Comparison of ENCODE assay signal across 18 mouse cellular contexts in genomic region chr14:46945903-46946490, GRCm38 (mm10).
DNase-seq lines count a peak whose midpoint lies in the region; ATAC-seq and TF ChIP-seq lines count a peak whose summit lies in the region.
"Had no signal": no experiment of that assay in that cellular context is flagged by ENCODE, and none has a peak within 500 bp of the region (broad histone marks: within the 10 kb centered on the region; RNA-seq: fewer than 3 reads in every experiment).

No protein-coding gene starts in this region.

- intact Hi-C loops in heart, postnatal 25 days (cut with DNase I): no loop called here
- intact Hi-C loops in heart, postnatal 36 days (cut with DNase I): no loop called here

- no peak for ATAC-seq in heart, embryonic 11.5 days (replicated peaks; ENCODE audit: insufficient number of reproducible peaks, low FRiP score, low TSS enrichment)
- no peak for ATAC-seq in heart, postnatal 0 days (ENCODE audit: insufficient read depth, low read depth)
- ATAC-seq in forebrain, embryonic 15.5 days (replicated peaks): peak; percentile 55
- ATAC-seq in limb, embryonic 13.5 days (ENCODE audit: low FRiP score, low read depth): no peak
- ATAC-seq: activated CD4-positive, CD25-positive, alpha-beta regulatory T cell, adult 4 months; intestine, postnatal 0 days had no signal

- no peak for TF ChIP-seq CTCF in heart, postnatal 0 days (IDR thresholded peaks at IDR 0.05; ENCODE audit: low read depth)
- no peak for TF ChIP-seq CTCF in thymus, adult 2 months (IDR thresholded peaks at IDR 0.05; ENCODE audit: borderline replicate concordance, control insufficient read depth, extremely low read depth, insufficient read depth, low read length, poor library complexity)

- no peak overlapping the region for H3K27ac ChIP-seq in heart, embryonic 11.5 days (ENCODE audit: low read depth, low read length)
- H3K27ac ChIP-seq in heart, postnatal 0 days (ENCODE audit: low read depth): peak overlapping the region; percentile 55; the same call in 1 of the 2 replicates
- 0 out of 2 replicates have a peak overlapping the region, but pooled peaks have one; percentile 53 for H3K27ac ChIP-seq in forebrain, embryonic 15.5 days (replicated peaks)
- peak overlapping the region; percentile 15; the same call in 1 of the 2 replicates for H3K27ac ChIP-seq in limb, embryonic 13.5 days
- H3K27ac ChIP-seq in thymus, adult 2 months (ENCODE audit: control insufficient read depth, insufficient read depth, low read length): no peak overlapping the region
- H3K27ac ChIP-seq: hindbrain, embryonic 12.5 days; layer of hippocampus, adult 2 months; liver, embryonic 15.5 days; macrophage had no signal

- no peak overlapping the region for H3K9ac ChIP-seq in heart, embryonic 11.5 days (ENCODE audit: low read depth, low read length)
- no peak overlapping the region for H3K9ac ChIP-seq in heart, postnatal 0 days (replicated peaks; ENCODE audit: low read depth, low read length)
- H3K9ac ChIP-seq in forebrain, embryonic 15.5 days (replicated peaks): no peak overlapping the region
- H3K9ac ChIP-seq in limb, embryonic 13.5 days: no peak overlapping the region
- H3K9ac ChIP-seq: hindbrain, embryonic 12.5 days; liver, embryonic 15.5 days had no signal

- WGBS in heart, embryonic 11.5 days (ENCODE audit: insufficient replicate concordance): 60% methylated on average over 10 of the region's 10 CpGs
- 48% methylated on average over 10 of the region's 10 CpGs for WGBS in heart, postnatal 0 days
- WGBS in forebrain, embryonic 15.5 days: 31% methylated on average over 10 of the region's 10 CpGs
- WGBS in limb, embryonic 13.5 days: 57% methylated on average over 10 of the region's 10 CpGs
- WGBS in thymus, adult 2 months: 97% methylated on average over 10 of the region's 10 CpGs

- no peak for TF ChIP-seq POLR2A in thymus, adult 2 months (IDR thresholded peaks at IDR 0.05; ENCODE audit: control insufficient read depth, extremely low read depth, insufficient read depth, low read length, poor library complexity)

- H3K4me1 ChIP-seq in heart, embryonic 11.5 days (ENCODE audit: control insufficient read depth, insufficient read depth, low read length): peaks cover 59% of the 10 kb centered on the region
- peaks cover 56% of the 10 kb centered on the region for H3K4me1 ChIP-seq in heart, postnatal 0 days (ENCODE audit: control insufficient read depth, insufficient read depth)
- H3K4me1 ChIP-seq in forebrain, embryonic 15.5 days: peaks cover 26% of the 10 kb centered on the region
- H3K4me1 ChIP-seq in limb, embryonic 13.5 days: peaks cover 60% of the 10 kb centered on the region
- no peaks in the 10 kb centered on the region; the same call in 1 of the 2 replicates for H3K4me1 ChIP-seq in thymus, adult 2 months (replicated peaks; ENCODE audit: control insufficient read depth, insufficient read depth, low read length)
- H3K4me1 ChIP-seq: liver, embryonic 15.5 days had no signal

- no peak for TF ChIP-seq EP300 in heart, postnatal 0 days (IDR thresholded peaks at IDR 0.05; ENCODE audit: low read depth)

- no peak overlapping the region for H3K4me3 ChIP-seq in heart, embryonic 11.5 days (ENCODE audit: low read depth, low read length)
- no peak overlapping the region for H3K4me3 ChIP-seq in heart, postnatal 0 days (ENCODE audit: low read depth, low read length)
- H3K4me3 ChIP-seq in forebrain, embryonic 15.5 days: no peak overlapping the region
- no peak overlapping the region for H3K4me3 ChIP-seq in limb, embryonic 13.5 days
- no peak overlapping the region for H3K4me3 ChIP-seq in thymus, adult 2 months (ENCODE audit: control insufficient read depth, insufficient read depth, low read length)
- H3K4me3 ChIP-seq: hindbrain, embryonic 12.5 days; layer of hippocampus, adult 2 months; liver, embryonic 15.5 days had no signal

- peak overlapping the region; percentile 14 for H3K4me2 ChIP-seq in heart, embryonic 11.5 days
- no peak overlapping the region for H3K4me2 ChIP-seq in heart, postnatal 0 days (ENCODE audit: low read depth, low read length)
- H3K4me2 ChIP-seq in forebrain, embryonic 15.5 days (replicated peaks): 0 out of 2 replicates have a peak overlapping the region, but pooled peaks have one; percentile 3
- no peak overlapping the region for H3K4me2 ChIP-seq in limb, embryonic 13.5 days (replicated peaks)
- H3K4me2 ChIP-seq: hindbrain, embryonic 12.5 days; liver, embryonic 15.5 days had no signal

- H3K9me3 ChIP-seq in heart, embryonic 11.5 days (replicated peaks; ENCODE audit: control insufficient read depth, low read length): no peaks in the 10 kb centered on the region
- no peaks in the 10 kb centered on the region for H3K9me3 ChIP-seq in heart, postnatal 0 days (replicated peaks; ENCODE audit: control insufficient read depth, low read length)
- no peaks in the 10 kb centered on the region for H3K9me3 ChIP-seq in forebrain, embryonic 15.5 days
- no peaks in the 10 kb centered on the region for H3K9me3 ChIP-seq in limb, embryonic 13.5 days
- H3K9me3 ChIP-seq: hindbrain, embryonic 12.5 days; liver, embryonic 15.5 days had no signal

- DNase-seq in heart, postnatal 25 days (ENCODE audit: low spot score): no peak
- DNase-seq in heart, postnatal 0 days (ENCODE audit: low spot score): no peak
- DNase-seq in heart, postnatal 36 days: no peak
- no peak for DNase-seq in thymus, adult 2 months
- DNase-seq: adrenal gland, adult 8-10 months; cerebellum, adult 18-20 months; cerebellum, postnatal 14 days; liver; thymus, postnatal 25 days had no signal

- no peaks in the 10 kb centered on the region for H3K27me3 ChIP-seq in heart, embryonic 11.5 days (ENCODE audit: control insufficient read depth, insufficient read depth, low read length)
- no peaks in the 10 kb centered on the region for H3K27me3 ChIP-seq in heart, postnatal 0 days (ENCODE audit: control insufficient read depth, insufficient read depth, low read length)
- H3K27me3 ChIP-seq in forebrain, embryonic 15.5 days: no peaks in the 10 kb centered on the region
- H3K27me3 ChIP-seq in limb, embryonic 13.5 days: no peaks in the 10 kb centered on the region
- no peaks in the 10 kb centered on the region for H3K27me3 ChIP-seq in thymus, adult 2 months (ENCODE audit: control insufficient read depth, insufficient read depth, low read length)
- H3K27me3 ChIP-seq: hindbrain, embryonic 12.5 days; liver, embryonic 15.5 days had no signal

- no peaks in the 10 kb centered on the region for H3K36me3 ChIP-seq in heart, embryonic 11.5 days (ENCODE audit: control insufficient read depth, insufficient read depth, low read length)
- H3K36me3 ChIP-seq in heart, postnatal 0 days (replicated peaks; ENCODE audit: control insufficient read depth, insufficient read depth, low read length): no peaks in the 10 kb centered on the region
- H3K36me3 ChIP-seq in forebrain, embryonic 15.5 days: no peaks in the 10 kb centered on the region
- H3K36me3 ChIP-seq in limb, embryonic 13.5 days: no peaks in the 10 kb centered on the region
- H3K36me3 ChIP-seq in thymus, adult 2 months (ENCODE audit: control insufficient read depth, insufficient read depth, low read length): no peaks in the 10 kb centered on the region
- H3K36me3 ChIP-seq: hindbrain, embryonic 12.5 days; liver, embryonic 15.5 days had no signal

Comparison
In these comparisons a context has a peak if more than half of its experiments do, and no peak if none do; other contexts are left out.
1. H3K27ac ChIP-seq: peak in heart, postnatal 0 days (single experiment), forebrain, embryonic 15.5 days (single experiment) and limb, embryonic 13.5 days (single experiment); none in heart, embryonic 11.5 days (single experiment) and thymus, adult 2 months (single experiment).
2. H3K4me2 ChIP-seq: peak in heart, embryonic 11.5 days (single experiment) and forebrain, embryonic 15.5 days (single experiment); none in heart, postnatal 0 days (single experiment) and limb, embryonic 13.5 days (single experiment).